Mouse (Mus musculus) intestine, embryonic 14.5 days (tissue): Measurements from ENCODE around the gene Rapgef5. TPM values are rescaled to one million over a fixed set of nuclear protein-coding genes. Genes with fewer than 3 reads are reported as not detected.

Source experiments
- ATAC-seq: fragments of 200-750 bp; cut with Nextera tagmentation; replicated peaks from 2 replicates; pipeline ENCODE4 v1.8.0; 2017; ENCODE audit warnings: low read depth, moderate number of reproducible peaks, moderate TSS enrichment, moderate library complexity; ENCODE audit not compliant: low FRiP score, low TSS enrichment
- DNase-seq: peaks from one replicate; pipeline ENCODE4 v3.0.0-alpha.2; 2018; ENCODE audit warnings: low spot score
- H3K27ac ChIP-seq: fragments of 300-500 bp; sonication (generic); 2 replicates; pipeline ENCODE4 v1.5.1; 2014; ENCODE audit warnings: low read depth, mild to moderate bottlenecking, control low read depth
- H3K27me3 ChIP-seq: fragments of 300-500 bp; sonication (generic); replicated peaks from 2 replicates; pipeline ENCODE4 v1.6.1; 2014; ENCODE audit warnings: low read length, control low read depth; ENCODE audit not compliant: control insufficient read depth, insufficient read depth
- H3K36me3 ChIP-seq: fragments of 300-500 bp; sonication (generic); 2 replicates; pipeline ENCODE4 v1.6.1; 2014; ENCODE audit warnings: low read length, control low read depth; ENCODE audit not compliant: control insufficient read depth, insufficient read depth
- H3K4me1 ChIP-seq: fragments of 300-500 bp; sonication (generic); replicated peaks from 2 replicates; pipeline ENCODE4 v1.6.1; 2014; ENCODE audit warnings: low read length, control low read depth, mixed read lengths; ENCODE audit not compliant: control insufficient read depth, insufficient read depth
- H3K4me2 ChIP-seq: fragments of 300-500 bp; sonication (generic); 2 replicates; pipeline ENCODE4 v1.6.1; 2014; ENCODE audit warnings: low read length
- H3K4me3 ChIP-seq: fragments of 300-500 bp; sonication (generic); 2 replicates; pipeline ENCODE4 v1.5.1; 2014; ENCODE audit warnings: low read depth, low read length, control low read depth, mixed read lengths
- H3K9ac ChIP-seq: fragments of 300-500 bp; sonication (generic); 2 replicates; pipeline ENCODE4 v1.6.1; 2014; ENCODE audit warnings: mild to moderate bottlenecking, low read length
- H3K9me3 ChIP-seq: fragments of 300-500 bp; sonication (generic); 2 replicates; pipeline ENCODE4 v1.6.1; 2016; ENCODE audit warnings: low read length, control low read depth; ENCODE audit not compliant: control insufficient read depth
- WGBS: fragments of 180-500 bp; shearing (Covaris S2); extraction: QIAGEN DNeasy Blood & Tissue Kit; methylation state at CpG from one replicate; pipeline ENCODE4 v1.1.7; 2014; 5-methylcytosine and 5-hydroxymethylcytosine counted together
- polyA plus RNA-seq: library from polyadenylated mRNA; unstranded; fragments of >200 nt; fragmentation: Nextera tagmentation; extraction: Ambion mirVana; gene quantifications from 2 replicates; pipeline ENCODE4 v1.2.1, GENCODE M21; 2014

Rapgef5 gene
- polyA plus RNA-seq, 1 experiment from 2014 or later, result 8.4 TPM

DNA sequence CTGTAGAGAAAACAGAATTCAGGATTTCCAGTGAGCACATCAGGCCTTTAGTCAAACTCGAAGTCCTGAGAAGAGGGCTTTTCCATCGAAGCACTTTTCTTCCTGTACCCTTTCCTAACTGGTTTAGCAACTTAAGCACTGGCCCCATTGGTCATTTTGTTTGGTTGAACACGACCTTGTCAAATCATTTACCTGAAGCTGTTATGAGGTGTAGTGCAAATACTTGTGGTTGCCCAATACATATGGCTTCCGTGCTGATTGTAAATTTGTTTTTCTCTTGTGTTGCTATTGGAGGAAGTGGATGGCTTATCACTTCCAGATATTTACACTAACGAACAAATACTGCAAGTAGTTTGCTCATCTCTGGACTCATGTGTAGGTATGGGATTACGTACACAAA lies 29.0 kb downstream of the Rapgef5 start:
- DNase-seq (no peak), ATAC-seq (peak; percentile 68; the same call in 1 of the 2 replicates)
- H3K27ac ChIP-seq, result no peak overlapping the region
- WGBS, result 67% methylated on average over 6 of the region's 6 CpGs
- H3K4me3 ChIP-seq, result no peak overlapping the region
- H3K4me2 ChIP-seq, result no peak overlapping the region
- no peak overlapping the region for H3K9ac ChIP-seq
- no peaks in the 10 kb centered on the region for H3K4me1 ChIP-seq
- H3K36me3 ChIP-seq, result no peaks in the 10 kb centered on the region
- H3K9me3 ChIP-seq, result no peaks in the 10 kb centered on the region
- no peaks in the 10 kb centered on the region for H3K27me3 ChIP-seq

DNA sequence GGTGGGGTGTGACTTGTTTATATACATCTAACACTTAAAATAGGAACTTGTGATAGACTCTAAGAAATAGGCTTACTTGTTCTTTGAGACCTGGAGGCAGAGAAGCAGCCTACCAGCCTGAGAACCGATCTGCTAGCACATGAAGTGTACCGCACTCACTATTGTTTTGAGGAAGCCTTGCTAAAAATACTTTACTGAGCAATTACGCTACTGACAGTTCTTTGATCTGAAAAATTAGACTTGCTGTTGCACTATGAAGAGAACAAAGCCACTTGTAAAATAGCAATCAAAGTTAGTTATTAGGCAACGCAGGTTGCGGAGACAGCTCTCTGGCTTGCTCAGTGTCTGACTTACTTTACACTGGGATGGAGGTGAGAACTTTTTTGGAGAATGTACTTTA lies 37.1 kb downstream of the Rapgef5 start:
- Histone ChIP-seq H3K4me3 (no peak overlapping the region), H3K9ac (no peak overlapping the region), H3K27ac (no peak overlapping the region), H3K9me3 (no peaks in the 10 kb centered on the region), H3K27me3 (no peaks in the 10 kb centered on the region), H3K4me2 (no peak overlapping the region), H3K4me1 (no peaks in the 10 kb centered on the region), H3K36me3 (no peaks in the 10 kb centered on the region)
- no peak for ATAC-seq
- 86% methylated on average over 5 of the region's 5 CpGs for WGBS
- DNase-seq, result no peak

DNA sequence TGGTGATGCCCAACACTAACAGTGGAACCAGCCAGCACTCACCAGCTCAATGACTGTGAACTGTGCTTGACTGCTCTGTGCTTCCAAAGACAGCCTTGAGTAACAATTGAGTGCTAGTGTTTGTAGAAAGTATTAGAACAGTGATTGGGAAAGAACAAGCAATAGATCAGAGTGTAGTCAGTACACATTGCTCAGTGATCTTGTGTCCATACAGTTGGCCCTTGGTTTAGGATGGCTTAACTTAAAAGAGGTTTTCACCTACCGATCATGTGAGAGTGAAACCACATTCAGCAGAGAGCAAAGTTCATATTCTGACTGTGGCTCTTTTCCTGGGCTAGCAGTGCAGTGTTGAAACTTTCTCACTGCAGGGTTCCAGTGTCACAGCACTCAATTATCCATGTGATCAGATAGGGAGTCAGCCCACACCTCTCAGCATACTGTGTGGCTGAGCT lies 38.4 kb downstream of the Rapgef5 start:
- DNase-seq, result no peak
- Histone ChIP-seq H3K4me3 (no peak overlapping the region), H3K9ac (no peak overlapping the region), H3K4me1 (no peaks in the 10 kb centered on the region), H3K9me3 (no peaks in the 10 kb centered on the region), H3K36me3 (no peaks in the 10 kb centered on the region), H3K27me3 (no peaks in the 10 kb centered on the region), H3K27ac (no peak overlapping the region), H3K4me2 (no peak overlapping the region)
- 69% methylated on average over 1 of the region's 1 CpGs for WGBS
- ATAC-seq, result 0 out of 2 replicates have a peak, but pooled peaks have one; percentile 43

DNA sequence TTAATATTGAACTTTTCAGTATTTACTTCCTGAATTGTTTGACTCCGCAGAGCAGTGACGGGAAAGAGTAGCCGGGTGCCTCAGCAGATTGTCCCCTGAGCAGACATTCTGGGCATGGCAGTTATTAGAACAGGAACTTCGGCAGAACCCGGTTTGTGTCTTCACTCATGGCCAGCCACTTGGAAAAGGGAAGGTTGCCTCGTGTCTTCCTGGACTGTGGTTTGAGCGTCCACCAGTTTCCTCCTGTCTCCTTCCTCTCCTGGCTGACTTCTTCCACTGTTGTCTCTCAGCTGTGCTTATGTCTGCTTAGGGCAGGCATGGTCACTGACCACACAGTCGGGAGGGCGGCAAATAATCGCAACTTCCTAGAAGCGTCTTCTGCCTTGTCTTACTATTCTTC lies 44.2 kb downstream of the Rapgef5 start:
- Histone ChIP-seq H3K27me3 (no peaks in the 10 kb centered on the region), H3K4me2 (no peak overlapping the region), H3K4me1 (no peaks in the 10 kb centered on the region), H3K9me3 (no peaks in the 10 kb centered on the region), H3K36me3 (no peaks in the 10 kb centered on the region), H3K4me3 (no peak overlapping the region), H3K27ac (no peak overlapping the region), H3K9ac (no peak overlapping the region)
- WGBS, result 68% methylated on average over 11 of the region's 11 CpGs
- ATAC-seq, result no peak
- no peak for DNase-seq

DNA sequence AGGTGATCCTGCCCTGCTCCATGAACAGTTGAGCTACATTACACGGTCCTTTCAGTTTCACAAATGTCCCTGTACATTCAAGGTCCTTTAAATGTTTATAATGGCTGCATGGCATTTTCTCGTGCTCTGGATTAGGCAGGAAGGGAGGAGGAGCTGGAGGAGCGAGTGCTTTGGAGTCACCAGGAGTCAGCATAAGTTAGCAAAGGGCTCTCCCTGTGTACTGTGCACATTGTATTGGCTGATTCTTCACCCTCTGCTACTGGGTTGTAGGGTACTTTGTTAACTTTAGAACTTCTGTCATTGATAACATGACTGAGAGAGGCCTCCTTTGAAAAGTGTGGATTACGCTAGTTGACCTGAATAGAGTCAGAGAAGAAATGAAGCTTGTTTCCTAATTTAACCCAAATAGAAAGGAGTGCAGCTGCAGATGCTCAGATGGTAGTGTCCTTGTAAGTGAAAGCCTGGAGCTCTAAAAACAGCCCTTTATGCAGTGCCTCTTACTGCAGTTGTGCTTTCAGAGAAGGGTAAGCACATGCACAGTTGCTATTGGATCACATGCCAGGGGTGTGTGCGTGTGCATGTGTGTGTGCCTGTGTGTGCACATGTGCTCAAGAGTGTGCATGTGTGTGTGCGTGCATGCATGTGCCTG lies 45.3 kb downstream of the Rapgef5 start:
- Histone ChIP-seq H3K27ac (no peak overlapping the region), H3K9ac (no peak overlapping the region), H3K9me3 (no peaks in the 10 kb centered on the region), H3K36me3 (no peaks in the 10 kb centered on the region), H3K4me3 (no peak overlapping the region), H3K4me2 (no peak overlapping the region), H3K27me3 (no peaks in the 10 kb centered on the region), H3K4me1 (no peaks in the 10 kb centered on the region)
- ATAC-seq (no peak), DNase-seq (no peak)
- WGBS, result 76% methylated on average over 6 of the region's 6 CpGs

DNA sequence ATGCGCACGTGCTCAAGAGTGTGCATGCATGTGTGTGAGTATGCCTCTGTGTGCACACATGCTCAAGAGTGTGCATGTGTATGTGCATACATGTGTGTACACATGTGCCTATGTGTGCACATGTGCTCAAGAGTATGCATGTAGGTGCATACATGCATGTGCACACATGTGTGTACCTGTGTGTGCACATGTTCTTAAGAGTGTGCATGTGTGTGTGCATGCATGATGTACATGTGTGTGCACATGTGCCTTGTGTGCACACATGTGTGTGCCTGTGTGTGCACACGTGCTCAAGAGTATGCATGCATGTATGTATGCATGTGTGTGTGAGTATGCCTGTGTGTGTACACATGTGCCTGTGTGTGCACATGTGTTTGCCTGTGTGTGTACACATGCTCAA lies 45.8 kb downstream of the Rapgef5 start:
- no peaks in the 10 kb centered on the region for H3K36me3 ChIP-seq
- no peak overlapping the region for H3K4me3 ChIP-seq
- H3K9me3 ChIP-seq, result no peaks in the 10 kb centered on the region
- no peaks in the 10 kb centered on the region for H3K27me3 ChIP-seq
- DNase-seq (no peak), ATAC-seq (no peak)
- WGBS, result 93% methylated on average over 3 of the region's 3 CpGs
- H3K27ac ChIP-seq, result no peak overlapping the region
- H3K9ac ChIP-seq, result no peak overlapping the region
- no peaks in the 10 kb centered on the region for H3K4me1 ChIP-seq
- H3K4me2 ChIP-seq, result no peak overlapping the region

DNA sequence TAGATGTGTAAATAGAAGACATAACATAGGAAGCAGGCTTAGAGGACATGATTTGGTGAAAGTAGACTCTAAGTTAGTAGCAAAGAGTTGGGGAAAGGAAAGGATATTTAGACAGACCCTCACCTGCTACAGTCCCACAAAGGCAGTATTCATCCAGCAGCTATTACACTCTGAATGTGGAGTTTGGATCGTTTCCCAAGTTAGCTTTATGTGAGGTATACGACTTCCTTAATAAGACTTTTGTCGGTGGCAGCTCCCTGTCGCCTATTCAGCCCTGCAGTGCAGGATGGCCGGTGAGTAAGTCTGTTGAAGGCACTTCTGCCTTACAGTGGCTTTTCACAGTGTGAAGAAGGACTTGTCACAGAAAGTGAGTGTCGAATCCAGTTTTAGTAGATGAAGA lies 47.6 kb downstream of the Rapgef5 start:
- no peak for DNase-seq
- 61% methylated on average over 6 of the region's 6 CpGs for WGBS
- no peak for ATAC-seq
- H3K4me3 ChIP-seq, result no peak overlapping the region
- H3K27me3 ChIP-seq, result no peaks in the 10 kb centered on the region
- H3K9ac ChIP-seq, result no peak overlapping the region
- H3K36me3 ChIP-seq, result no peaks in the 10 kb centered on the region
- H3K4me1 ChIP-seq, result no peaks in the 10 kb centered on the region
- no peaks in the 10 kb centered on the region for H3K9me3 ChIP-seq
- H3K27ac ChIP-seq, result no peak overlapping the region
- H3K4me2 ChIP-seq, result no peak overlapping the region

DNA sequence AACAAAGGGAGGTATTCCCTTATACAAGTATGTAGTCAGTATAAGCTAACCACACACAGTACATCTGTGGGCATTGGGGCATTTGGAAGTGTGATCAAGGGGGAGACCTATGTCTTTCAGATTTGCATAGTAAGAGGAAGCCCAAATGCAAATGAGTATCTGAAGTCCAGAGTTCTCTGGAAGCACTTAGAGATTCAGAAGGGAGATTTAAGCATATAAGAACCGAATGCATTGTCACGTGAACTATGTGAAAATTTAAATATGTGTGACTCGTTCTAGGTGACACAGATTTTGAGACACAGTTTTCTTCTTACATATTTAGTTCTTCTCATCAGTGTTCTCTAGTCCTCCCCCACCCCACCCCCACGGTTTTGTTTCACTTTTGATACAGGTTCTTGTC lies 50.0 kb downstream of the Rapgef5 start:
- H3K9me3 ChIP-seq, result no peaks in the 10 kb centered on the region
- DNase-seq (no peak), ATAC-seq (no peak)
- H3K4me2 ChIP-seq, result no peak overlapping the region
- 92% methylated on average over 4 of the region's 4 CpGs for WGBS
- no peak overlapping the region for H3K27ac ChIP-seq
- H3K4me3 ChIP-seq, result no peak overlapping the region
- H3K36me3 ChIP-seq, result no peaks in the 10 kb centered on the region
- H3K27me3 ChIP-seq, result no peaks in the 10 kb centered on the region
- no peaks in the 10 kb centered on the region for H3K4me1 ChIP-seq
- H3K9ac ChIP-seq, result no peak overlapping the region

DNA sequence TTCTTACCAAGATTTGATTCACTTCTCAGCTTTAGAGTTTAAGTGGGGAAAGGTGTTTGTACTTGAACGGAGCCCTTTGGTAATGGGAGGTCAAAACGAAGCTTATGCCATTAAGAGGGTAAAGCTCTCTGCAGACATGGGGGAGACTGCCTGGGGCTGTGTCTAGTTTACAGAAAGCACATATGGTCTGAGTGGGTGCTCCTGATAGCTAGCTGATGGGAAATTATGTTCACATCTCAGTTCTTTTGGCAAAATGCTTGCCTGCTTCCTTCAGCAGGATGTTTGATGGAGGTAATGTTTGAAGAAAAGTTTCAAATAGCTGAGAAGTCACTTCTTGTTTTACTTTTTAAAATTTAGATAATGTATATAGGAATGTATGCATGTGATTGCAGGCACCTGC lies 53.4 kb downstream of the Rapgef5 start:
- 39% methylated on average over 2 of the region's 2 CpGs for WGBS
- ATAC-seq (no peak), DNase-seq (peak; percentile 28)
- H3K27me3 ChIP-seq, result no peaks in the 10 kb centered on the region
- no peaks in the 10 kb centered on the region for H3K4me1 ChIP-seq
- no peak overlapping the region for H3K9ac ChIP-seq
- H3K27ac ChIP-seq, result no peak overlapping the region
- no peaks in the 10 kb centered on the region for H3K36me3 ChIP-seq
- no peak overlapping the region for H3K4me2 ChIP-seq
- no peak overlapping the region for H3K4me3 ChIP-seq
- H3K9me3 ChIP-seq, result no peaks in the 10 kb centered on the region
